Mouse (Mus musculus): ENCODE measurements around the gene Tmem144. TPM values are rescaled to one million over a fixed set of nuclear protein-coding genes. Genes with fewer than 3 reads are reported as not detected.

Gene Tmem144
- polyA plus RNA-seq, 1 experiment from 2014 or later = 2.2 TPM

DNA sequence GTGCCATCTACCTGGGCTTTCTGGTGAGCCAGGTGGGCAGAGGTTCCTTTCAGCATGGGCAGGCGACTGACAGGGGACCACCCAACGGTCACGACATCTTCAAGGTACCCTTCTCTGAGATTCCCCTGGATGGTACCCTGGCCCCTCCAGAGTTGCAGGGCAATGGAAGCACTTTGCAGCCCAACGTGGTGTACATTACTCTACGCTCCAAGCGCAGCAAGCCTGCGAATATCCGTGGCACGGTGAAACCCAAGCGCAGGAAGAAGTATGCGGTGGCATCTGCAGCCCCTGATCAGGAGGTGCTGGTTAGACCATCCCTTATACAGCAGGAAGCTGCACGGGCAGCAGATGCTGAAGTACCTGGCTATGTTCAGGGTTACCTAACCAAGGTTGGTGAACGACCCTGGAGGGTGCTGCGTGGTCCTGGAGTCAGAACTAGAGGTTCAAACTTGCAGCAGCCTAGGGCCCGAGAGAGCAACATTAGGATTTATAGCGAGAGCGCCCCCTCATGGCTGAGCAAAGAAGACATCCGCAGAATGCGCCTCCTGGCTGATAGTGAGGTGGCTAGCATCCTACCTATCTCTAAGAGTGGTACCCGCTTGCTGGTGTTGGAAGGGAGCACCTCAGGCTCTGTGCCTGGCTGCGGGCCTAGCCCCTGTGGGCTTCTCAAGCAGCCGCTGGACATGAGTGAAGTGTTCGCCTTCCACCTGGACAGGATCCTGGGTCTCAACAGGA lies 34.0 kb upstream of the Tmem144 start:
- H3K4me2 ChIP-seq (ENCODE audit: low read depth, low read length) = peak overlapping the region; percentile 41
- no peaks in the 10 kb centered on the region for H3K36me3 ChIP-seq (ENCODE audit: control insufficient read depth, insufficient read depth)
- ATAC-seq (ENCODE audit: low read depth) = peak; percentile 16; the same call in 1 of the 2 replicates
- 58% methylated on average over 23 of the region's 23 CpGs for WGBS (ENCODE audit: insufficient replicate concordance)
- no peaks in the 10 kb centered on the region for H3K27me3 ChIP-seq (ENCODE audit: control insufficient read depth, insufficient read depth, low read depth, low read length)
- no peaks in the 10 kb centered on the region for H3K9me3 ChIP-seq (replicated peaks; ENCODE audit: control insufficient read depth, low read length)
- H3K4me3 ChIP-seq (ENCODE audit: low read depth, low read length) = peak overlapping the region; percentile 39
- H3K27ac ChIP-seq (ENCODE audit: low read length) = no peak overlapping the region
- H3K9ac ChIP-seq (ENCODE audit: low read depth, low read length) = no peak overlapping the region
- no peaks in the 10 kb centered on the region for H3K4me1 ChIP-seq (ENCODE audit: control insufficient read depth, low read depth, low read length)

DNA sequence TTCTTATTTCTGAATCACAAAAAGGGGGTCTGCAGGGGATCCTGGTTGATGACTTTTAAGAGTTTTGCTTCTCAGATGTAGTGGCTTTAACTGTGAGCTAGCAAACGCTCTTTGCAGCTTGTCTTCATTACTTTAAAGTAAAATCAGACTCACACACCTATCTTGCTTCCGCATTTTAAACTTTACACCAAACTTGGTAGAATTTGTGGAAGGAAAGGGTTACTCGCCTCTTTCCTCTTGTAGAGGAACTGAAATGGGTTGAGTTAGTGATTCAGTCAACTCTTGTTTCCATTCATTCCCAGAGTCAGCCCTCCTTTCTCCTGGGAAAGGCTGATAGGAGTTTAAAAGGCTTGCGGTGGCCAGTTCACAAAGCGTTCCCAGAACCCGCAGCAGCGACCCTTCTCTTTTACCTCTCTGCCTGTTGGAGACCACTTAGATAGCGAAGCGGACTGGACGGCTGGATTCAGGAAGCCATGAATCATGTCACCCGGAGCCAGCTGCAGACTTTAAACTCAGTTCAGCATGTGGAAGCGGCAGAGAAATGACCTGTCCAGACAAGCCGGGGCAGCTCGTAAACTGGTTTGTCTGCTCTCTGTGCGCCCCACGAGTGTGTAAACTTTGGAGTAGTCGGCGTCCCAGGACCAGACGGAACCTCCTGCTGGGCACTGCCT lies 33.2 kb upstream of the Tmem144 start:
- Histone ChIP-seq H3K9ac (ENCODE audit: low read depth, low read length) (no peak overlapping the region), H3K4me1 (ENCODE audit: control insufficient read depth, low read depth, low read length) (no peaks in the 10 kb centered on the region), H3K27me3 (ENCODE audit: control insufficient read depth, insufficient read depth, low read depth, low read length) (no peaks in the 10 kb centered on the region), H3K9me3 (replicated peaks; ENCODE audit: control insufficient read depth, low read length) (no peaks in the 10 kb centered on the region), H3K27ac (ENCODE audit: low read length) (no peak overlapping the region), H3K36me3 (ENCODE audit: control insufficient read depth, insufficient read depth) (no peaks in the 10 kb centered on the region), H3K4me2 (ENCODE audit: low read depth, low read length) (peak overlapping the region; percentile 41), H3K4me3 (ENCODE audit: low read depth, low read length) (peak overlapping the region; percentile 39)
- WGBS (ENCODE audit: insufficient replicate concordance) = 5% methylated on average over 19 of the region's 19 CpGs
- peak; percentile 48; the same call in 1 of the 2 replicates for ATAC-seq (ENCODE audit: low read depth)

DNA sequence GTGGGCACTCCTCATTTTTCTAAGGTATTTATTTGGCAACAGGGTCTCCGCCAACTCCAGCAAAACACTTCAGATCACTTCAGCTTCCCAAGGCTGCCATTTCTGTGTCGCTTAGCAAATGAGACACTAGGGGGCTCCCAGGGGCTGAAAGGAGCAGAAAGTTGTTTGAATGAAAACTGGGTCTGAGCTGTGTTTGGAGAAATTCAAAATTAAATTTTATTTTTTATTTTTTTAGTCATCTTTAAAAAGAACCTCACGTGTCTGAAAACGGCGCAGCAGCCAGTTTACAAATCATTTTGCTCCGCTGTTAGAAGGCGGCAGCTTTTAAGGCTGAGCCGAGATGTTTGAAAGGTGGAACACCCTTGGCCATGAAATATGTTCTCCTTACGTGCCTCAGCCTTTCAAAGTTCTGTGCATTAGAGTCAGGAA lies 32.2 kb upstream of the Tmem144 start:
- 15% methylated on average over 9 of the region's 9 CpGs for WGBS (ENCODE audit: insufficient replicate concordance)
- Histone ChIP-seq H3K4me1 (ENCODE audit: control insufficient read depth, low read depth, low read length) (no peaks in the 10 kb centered on the region), H3K4me3 (ENCODE audit: low read depth, low read length) (peak overlapping the region; percentile 0; the same call in 1 of the 2 replicates), H3K36me3 (ENCODE audit: control insufficient read depth, insufficient read depth) (no peaks in the 10 kb centered on the region), H3K4me2 (ENCODE audit: low read depth, low read length) (peak overlapping the region; percentile 36), H3K9ac (ENCODE audit: low read depth, low read length) (no peak overlapping the region), H3K27me3 (ENCODE audit: control insufficient read depth, insufficient read depth, low read depth, low read length) (no peaks in the 10 kb centered on the region), H3K27ac (ENCODE audit: low read length) (no peak overlapping the region), H3K9me3 (replicated peaks; ENCODE audit: control insufficient read depth, low read length) (no peaks in the 10 kb centered on the region)
- ATAC-seq (ENCODE audit: low read depth) = no peak

DNA sequence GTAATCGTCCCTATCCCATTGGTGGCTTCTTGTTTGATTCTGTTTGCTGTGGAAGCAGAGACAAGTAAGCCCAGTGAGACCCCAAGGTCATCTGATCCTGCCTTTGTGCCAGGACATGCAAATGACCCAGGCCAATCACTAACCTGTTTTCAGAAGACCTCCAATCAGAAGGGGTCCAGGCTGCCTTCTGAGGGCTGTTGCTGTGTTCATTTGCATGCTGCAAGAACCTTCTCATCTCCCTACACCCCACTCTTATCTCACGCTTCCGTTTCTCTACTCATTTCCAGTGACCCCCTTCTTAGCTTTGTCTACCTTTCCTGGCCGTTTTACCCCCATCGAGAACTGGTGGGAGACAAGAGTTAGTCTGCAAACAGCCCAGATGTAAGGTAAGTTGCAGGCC lies 31.7 kb upstream of the Tmem144 start, which contains the start of gene Fam198b:
Gene Fam198b, plus strand, starts transcription at position 229 of the 400 bp plus-strand sequence.
- Histone ChIP-seq H3K27me3 (ENCODE audit: control insufficient read depth, insufficient read depth, low read depth, low read length) (no peaks in the 10 kb centered on the region), H3K27ac (ENCODE audit: low read length) (no peak within 1 kb of the TSS), H3K4me3 (ENCODE audit: low read depth, low read length) (peak within 1 kb of the TSS; percentile 0; the same call in 1 of the 2 replicates), H3K9me3 (replicated peaks; ENCODE audit: control insufficient read depth, low read length) (no peaks in the 10 kb centered on the region), H3K36me3 (ENCODE audit: control insufficient read depth, insufficient read depth) (no peaks in the 10 kb centered on the region), H3K4me2 (ENCODE audit: low read depth, low read length) (peak within 1 kb of the TSS; percentile 36), H3K9ac (ENCODE audit: low read depth, low read length) (no peak within 1 kb of the TSS), H3K4me1 (ENCODE audit: control insufficient read depth, low read depth, low read length) (no peaks in the 10 kb centered on the region; the same call in 1 of the 2 replicates)
- ATAC-seq (ENCODE audit: low read depth) = no peak
- WGBS (ENCODE audit: insufficient replicate concordance) = 31% methylated on average over 5 of the region's 5 CpGs

DNA sequence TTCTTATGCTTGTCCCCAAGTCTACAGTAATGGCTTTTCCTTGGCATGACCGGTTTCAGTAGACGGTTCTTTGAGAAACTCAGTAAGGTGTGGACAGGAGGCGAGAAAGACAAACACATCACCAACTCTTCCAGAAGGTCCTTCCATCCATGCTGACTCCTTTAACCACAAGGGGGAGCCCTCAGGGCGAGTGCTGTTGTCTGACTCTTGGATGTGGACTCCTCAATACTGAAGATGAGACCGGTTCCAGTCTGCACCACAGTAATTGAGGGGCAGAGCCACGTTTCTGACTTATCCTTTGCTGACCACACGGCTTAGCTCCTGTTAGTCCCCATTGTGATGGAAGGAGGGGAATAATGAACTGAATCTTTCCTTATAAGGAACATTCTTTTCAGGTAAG lies 30.5 kb upstream of the Tmem144 start:
- Histone ChIP-seq H3K9ac (ENCODE audit: low read depth, low read length) (no peak overlapping the region), H3K9me3 (replicated peaks; ENCODE audit: control insufficient read depth, low read length) (no peaks in the 10 kb centered on the region), H3K4me2 (ENCODE audit: low read depth, low read length) (no peak overlapping the region), H3K27me3 (ENCODE audit: control insufficient read depth, insufficient read depth, low read depth, low read length) (no peaks in the 10 kb centered on the region), H3K4me3 (ENCODE audit: low read depth, low read length) (no peak overlapping the region), H3K36me3 (ENCODE audit: control insufficient read depth, insufficient read depth) (no peaks in the 10 kb centered on the region), H3K4me1 (ENCODE audit: control insufficient read depth, low read depth, low read length) (no peaks in the 10 kb centered on the region; the same call in 1 of the 2 replicates), H3K27ac (ENCODE audit: low read length) (no peak overlapping the region)
- no peak for ATAC-seq (ENCODE audit: low read depth)
- WGBS (ENCODE audit: insufficient replicate concordance) = 29% methylated on average over 7 of the region's 7 CpGs

DNA sequence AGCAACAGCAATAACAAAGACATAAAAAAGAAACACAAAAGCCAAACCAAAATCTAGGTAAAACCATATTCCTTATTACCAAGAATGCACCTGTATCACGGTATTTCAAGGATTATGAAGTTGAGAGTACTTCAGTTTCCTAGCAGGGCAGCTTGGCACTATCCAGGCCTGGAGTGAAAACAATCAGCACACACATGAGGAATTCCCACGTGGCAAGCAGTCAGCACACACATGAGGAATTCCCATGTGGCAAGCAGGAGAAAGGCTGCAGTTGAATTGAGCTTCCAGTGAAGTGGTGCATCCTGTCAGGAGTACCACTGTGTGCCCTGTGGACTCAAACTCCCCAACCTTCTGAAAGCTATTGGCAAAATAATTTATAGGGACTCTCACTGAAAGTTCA lies 29.1 kb upstream of the Tmem144 start:
- H3K9me3 ChIP-seq (replicated peaks; ENCODE audit: control insufficient read depth, low read length) = no peaks in the 10 kb centered on the region
- H3K27ac ChIP-seq (ENCODE audit: low read length) = no peak overlapping the region
- H3K4me1 ChIP-seq (ENCODE audit: control insufficient read depth, low read depth, low read length) = no peaks in the 10 kb centered on the region; the same call in 1 of the 2 replicates
- H3K4me3 ChIP-seq (ENCODE audit: low read depth, low read length) = no peak overlapping the region
- no peaks in the 10 kb centered on the region for H3K27me3 ChIP-seq (ENCODE audit: control insufficient read depth, insufficient read depth, low read depth, low read length)
- H3K9ac ChIP-seq (ENCODE audit: low read depth, low read length) = no peak overlapping the region
- ATAC-seq (ENCODE audit: low read depth) = no peak
- 40% methylated on average over 2 of the region's 2 CpGs for WGBS (ENCODE audit: insufficient replicate concordance)
- H3K36me3 ChIP-seq (ENCODE audit: control insufficient read depth, insufficient read depth) = no peaks in the 10 kb centered on the region
- H3K4me2 ChIP-seq (ENCODE audit: low read depth, low read length) = no peak overlapping the region

DNA sequence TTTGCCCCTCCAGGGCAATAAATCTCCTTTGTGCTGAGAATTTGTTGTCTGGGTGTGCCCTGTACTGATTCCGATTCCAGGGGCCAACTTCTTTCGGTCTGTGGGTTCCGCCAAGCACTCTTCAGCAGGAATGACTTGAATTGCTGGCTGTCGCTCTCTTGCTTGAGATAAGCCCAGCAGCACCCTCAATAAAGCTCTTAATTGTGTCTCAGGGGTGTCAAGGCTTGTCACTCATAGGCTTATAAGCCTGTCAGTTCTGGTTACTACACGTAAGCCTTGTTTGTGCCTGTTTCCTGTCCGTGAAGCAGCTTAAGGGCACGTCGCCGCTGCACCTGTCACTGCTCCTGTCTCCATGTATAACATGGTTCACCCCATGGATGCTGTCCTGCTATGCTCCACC lies 26.7 kb upstream of the Tmem144 start:
- H3K9ac ChIP-seq (ENCODE audit: low read depth, low read length) = no peak overlapping the region
- WGBS (ENCODE audit: insufficient replicate concordance) = 31% methylated on average over 9 of the region's 9 CpGs
- H3K4me1 ChIP-seq (ENCODE audit: control insufficient read depth, low read depth, low read length) = no peaks in the 10 kb centered on the region; the same call in 1 of the 2 replicates
- ATAC-seq (ENCODE audit: low read depth) = no peak
- H3K27me3 ChIP-seq (ENCODE audit: control insufficient read depth, insufficient read depth, low read depth, low read length) = no peaks in the 10 kb centered on the region
- H3K36me3 ChIP-seq (ENCODE audit: control insufficient read depth, insufficient read depth) = no peaks in the 10 kb centered on the region
- no peak overlapping the region for H3K4me2 ChIP-seq (ENCODE audit: low read depth, low read length)
- H3K9me3 ChIP-seq (replicated peaks; ENCODE audit: control insufficient read depth, low read length) = no peaks in the 10 kb centered on the region
- no peak overlapping the region for H3K4me3 ChIP-seq (ENCODE audit: low read depth, low read length)
- H3K27ac ChIP-seq (ENCODE audit: low read length) = no peak overlapping the region

DNA sequence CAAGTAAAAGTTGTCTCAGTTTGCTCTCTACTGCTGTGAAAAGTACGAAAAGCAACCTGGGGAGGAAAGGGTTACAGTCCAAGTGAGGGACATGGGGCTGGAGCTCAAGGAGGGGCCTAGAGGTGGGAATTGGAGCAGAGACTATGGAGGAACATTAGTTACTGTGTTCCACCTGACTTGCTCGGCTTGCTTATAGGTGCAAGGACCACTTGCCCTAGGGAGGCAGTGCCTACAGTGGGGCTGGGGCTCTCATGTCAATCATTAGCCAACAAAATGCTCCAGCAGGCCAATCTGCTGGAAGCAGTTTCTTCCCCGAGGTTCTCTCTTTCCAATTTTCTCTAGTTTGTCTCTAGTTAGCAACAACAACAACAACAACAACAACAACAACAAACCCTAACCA lies 25.8 kb upstream of the Tmem144 start:
- 0 out of 2 replicates have a peak, but pooled peaks have one; percentile 13 for ATAC-seq (ENCODE audit: low read depth)
- no peak overlapping the region for H3K27ac ChIP-seq (ENCODE audit: low read length)
- no peak overlapping the region for H3K4me2 ChIP-seq (ENCODE audit: low read depth, low read length)
- 46% methylated on average over 3 of the region's 3 CpGs for WGBS (ENCODE audit: insufficient replicate concordance)
- H3K9me3 ChIP-seq (replicated peaks; ENCODE audit: control insufficient read depth, low read length) = no peaks in the 10 kb centered on the region
- no peaks in the 10 kb centered on the region for H3K27me3 ChIP-seq (ENCODE audit: control insufficient read depth, insufficient read depth, low read depth, low read length)
- no peak overlapping the region for H3K9ac ChIP-seq (ENCODE audit: low read depth, low read length)
- H3K4me1 ChIP-seq (ENCODE audit: control insufficient read depth, low read depth, low read length) = no peaks in the 10 kb centered on the region; the same call in 1 of the 2 replicates
- H3K36me3 ChIP-seq (ENCODE audit: control insufficient read depth, insufficient read depth) = no peaks in the 10 kb centered on the region
- H3K4me3 ChIP-seq (ENCODE audit: low read depth, low read length) = no peak overlapping the region

DNA sequence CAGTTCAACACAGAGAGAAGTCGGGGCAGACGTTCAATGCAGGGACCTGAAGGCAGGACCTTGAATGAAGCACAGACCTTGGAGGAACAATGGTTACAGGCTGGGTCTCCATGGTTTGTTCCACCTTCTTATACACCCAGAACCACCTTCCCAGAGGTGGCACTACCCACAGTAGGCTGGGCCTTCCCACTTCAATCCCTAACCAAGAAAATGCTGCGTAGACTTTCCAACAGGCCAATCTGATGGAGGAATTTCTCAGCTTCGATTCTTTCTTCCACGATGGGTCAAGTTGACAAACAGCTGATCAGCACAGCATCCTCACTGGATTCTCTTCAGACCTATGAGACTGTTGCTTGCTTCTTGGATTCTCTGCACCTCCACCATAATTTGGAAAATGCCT lies 22.9 kb upstream of the Tmem144 start:
- Histone ChIP-seq H3K4me1 (ENCODE audit: control insufficient read depth, low read depth, low read length) (no peaks in the 10 kb centered on the region; the same call in 1 of the 2 replicates), H3K27me3 (ENCODE audit: control insufficient read depth, insufficient read depth, low read depth, low read length) (no peaks in the 10 kb centered on the region), H3K27ac (ENCODE audit: low read length) (no peak overlapping the region), H3K4me2 (ENCODE audit: low read depth, low read length) (no peak overlapping the region), H3K4me3 (ENCODE audit: low read depth, low read length) (no peak overlapping the region), H3K9ac (ENCODE audit: low read depth, low read length) (no peak overlapping the region), H3K36me3 (ENCODE audit: control insufficient read depth, insufficient read depth) (no peaks in the 10 kb centered on the region), H3K9me3 (replicated peaks; ENCODE audit: control insufficient read depth, low read length) (no peaks in the 10 kb centered on the region)
- ATAC-seq (ENCODE audit: low read depth) = no peak
- WGBS (ENCODE audit: insufficient replicate concordance) = 71% methylated on average over 5 of the region's 5 CpGs
